Mouse (Mus musculus): Measurements from ENCODE around the gene Gpr37l1.

GRCm38 (mm10) chr1:135146077-135146945, 21.2 kb downstream of the Gpr37l1 start, which contains the start of gene Arl8a:
- TF ChIP-seq CTCF (conservative IDR thresholded peaks at IDR 0.05 in 1 of 2, IDR thresholded peaks at IDR 0.05 in 1 of 2; ENCODE audit: low read depth in 2 of 2, low read length in 2 of 2): no peak
- no peak for TF ChIP-seq BHLHE40 (IDR thresholded peaks at IDR 0.05; ENCODE audit: low read depth, low read length)
- TF ChIP-seq POLR2A (IDR thresholded peaks at IDR 0.05; ENCODE audit: low read depth, low read length): peak; percentile 32
- TF ChIP-seq UBTF (IDR thresholded peaks at IDR 0.05; ENCODE audit: low read depth, low read length): no peak; the same call in 1 of the 2 replicates
- TF ChIP-seq RCOR1 (conservative IDR thresholded peaks at IDR 0.05; ENCODE audit: low read depth, low read length): no peak
- TF ChIP-seq JUN (IDR thresholded peaks at IDR 0.05; ENCODE audit: insufficient read depth, low read depth, low read length): no peak
- no peak for TF ChIP-seq EP300 (IDR thresholded peaks at IDR 0.05; ENCODE audit: low read length)
- TF ChIP-seq JUND (conservative IDR thresholded peaks at IDR 0.05; ENCODE audit: low read depth, low read length): no peak
- TF ChIP-seq NELFE (IDR thresholded peaks at IDR 0.05; ENCODE audit: low read depth, low read length): no peak
- TF ChIP-seq MAX (IDR thresholded peaks at IDR 0.05; ENCODE audit: low read length): no peak
- no peak for TF ChIP-seq USF1 (IDR thresholded peaks at IDR 0.05; ENCODE audit: low read depth, low read length)
- TF ChIP-seq RAD21 (IDR thresholded peaks at IDR 0.05; ENCODE audit: low read depth, low read length): no peak
- TF ChIP-seq E2F4 (IDR thresholded peaks at IDR 0.05; ENCODE audit: insufficient replicate concordance, low read depth, low read length): no peak
- TF ChIP-seq TBP (conservative IDR thresholded peaks at IDR 0.05; ENCODE audit: low read depth, low read length): no peak

All from CH12.LX (cell line).